Comparison of ENCODE assay signal across 1 mouse cellular context in genomic region chr1:57406187-57407151, GRCm38 (mm10).
TF ChIP-seq lines count a peak whose summit lies in the region.

Maip1 (plus strand) TSS chr1:57406328.
Tyw5 (minus strand) TSS chr1:57407101.

TF ChIP-seq in CH12.LX, 34 proteins besides CTCF, POLR2A, EP300 and RAD21 (continued from another document):
- TF ChIP-seq ELF1 (IDR thresholded peaks at IDR 0.05; ENCODE audit: low read depth, low read length) (peak; percentile 72), CHD2 (IDR thresholded peaks at IDR 0.05; ENCODE audit: low read length) (peak; percentile 92), ZMIZ1 (IDR thresholded peaks at IDR 0.05; ENCODE audit: low read depth, low read length) (peak; percentile 56; the same call in 1 of the 2 replicates), ZC3H11A (IDR thresholded peaks at IDR 0.05; ENCODE audit: low read depth, low read length) (no peak), TCF12 (IDR thresholded peaks at IDR 0.05; ENCODE audit: low read depth, low read length) (peak; percentile 56; the same call in 1 of the 2 replicates), NRF1 (IDR thresholded peaks at IDR 0.05; ENCODE audit: low read depth, low read length) (0 out of 2 replicates have a peak, but pooled peaks have one; percentile 18), ZNF384 (IDR thresholded peaks at IDR 0.05; ENCODE audit: low read depth, low read length) (no peak), NELFE (IDR thresholded peaks at IDR 0.05; ENCODE audit: low read depth, low read length) (peak; percentile 70), KAT2A (IDR thresholded peaks at IDR 0.05; ENCODE audit: insufficient replicate concordance, low read length) (peak; percentile 70; the same call in 1 of the 2 replicates), MYC (IDR thresholded peaks at IDR 0.05; ENCODE audit: low read depth, low read length) (0 out of 2 replicates have a peak, but pooled peaks have one; percentile 47), ETS1 (conservative IDR thresholded peaks at IDR 0.05; ENCODE audit: low read depth, low read length) (peak; percentile 25; the same call in 1 of the 2 replicates), TBP (conservative IDR thresholded peaks at IDR 0.05; ENCODE audit: low read depth, low read length) (peak; percentile 79; the same call in 1 of the 2 replicates), SIN3A (IDR thresholded peaks at IDR 0.05; ENCODE audit: low read length) (0 out of 2 replicates have a peak, but pooled peaks have one; percentile 75), MXI1 (IDR thresholded peaks at IDR 0.05; ENCODE audit: low read depth, low read length) (peak; percentile 71; the same call in 1 of the 2 replicates), RCOR1 (conservative IDR thresholded peaks at IDR 0.05; ENCODE audit: low read depth, low read length) (no peak), UBTF (IDR thresholded peaks at IDR 0.05; ENCODE audit: low read depth, low read length) (peak; percentile 91), HCFC1 (IDR thresholded peaks at IDR 0.05; ENCODE audit: low read depth, low read length) (peak; percentile 84), IRF4 (IDR thresholded peaks at IDR 0.05; ENCODE audit: low read depth, low read length) (peak; percentile 28; the same call in 1 of the 2 replicates)
TF ChIP-seq in CH12.LX: peak in this region for 16.
